Mouse (Mus musculus) heart, adult 2 months (tissue): ENCODE measurements around the gene Rab7. TPM values are rescaled to one million over a fixed set of nuclear protein-coding genes. Genes with fewer than 3 reads are reported as not detected.

Source experiments
- DNase-seq, 2 experiments: peaks; one replicate each; pipeline ENCODE4 v3.0.0; 2021
- H3K27ac ChIP-seq: fragments of 200-600 bp; 2 replicates; pipeline ENCODE4 v1.8.1; 2022
- H3K27me3 ChIP-seq: fragments of 200-500 bp; 2 replicates; pipeline ENCODE4 v1.6.1; 2012; ENCODE audit warnings: mild to moderate bottlenecking, low read length, inconsistent platforms, mixed read lengths; ENCODE audit not compliant: control insufficient read depth, insufficient read depth
- H3K36me3 ChIP-seq: fragments of 200-500 bp; 2 replicates; pipeline ENCODE4 v1.6.1; 2012; ENCODE audit warnings: low read length, inconsistent platforms; ENCODE audit not compliant: control insufficient read depth, insufficient read depth
- H3K4me1 ChIP-seq: fragments of 200-500 bp; 2 replicates; pipeline ENCODE4 v1.6.1; 2011; ENCODE audit warnings: low read length; ENCODE audit not compliant: control insufficient read depth, insufficient read depth
- H3K4me3 ChIP-seq: fragments of 200-600 bp; 2 replicates; pipeline ENCODE4 v1.8.1; 2022
- H3K79me2 ChIP-seq: fragments of 200-500 bp; replicated peaks from 2 replicates; pipeline ENCODE4 v1.6.1; 2012; ENCODE audit warnings: mild to moderate bottlenecking, inconsistent platforms, low read length, moderate library complexity, mixed read lengths; ENCODE audit not compliant: control insufficient read depth, insufficient read depth
- H3K9ac ChIP-seq: fragments of 200-500 bp; 2 replicates; pipeline ENCODE4 v1.6.1; 2012; ENCODE audit warnings: low read depth, mild to moderate bottlenecking, control low read depth, inconsistent platforms, low read length, mixed read lengths
- CTCF ChIP-seq: fragments of 200-600 bp; IDR thresholded peaks from 2 replicates; pipeline ENCODE4 v1.8.1; 2022; ENCODE audit warnings: antibody characterized with exemption, mild to moderate bottlenecking, moderate library complexity
- EP300 ChIP-seq: fragments of 200-500 bp; IDR thresholded peaks from 2 replicates; pipeline ENCODE4 v1.6.1; 2011; ENCODE audit warnings: low read depth, low read length, control low read depth; ENCODE audit not compliant: insufficient read depth
- POLR2A ChIP-seq: fragments of 200-500 bp; IDR thresholded peaks from 2 replicates; pipeline ENCODE4 v1.6.1; 2011; ENCODE audit warnings: mild to moderate bottlenecking, low read depth, low read length, control low read depth; ENCODE audit not compliant: insufficient read depth
- WGBS: fragments of 180-500 bp; shearing (Covaris S2); methylation state at CpG from one replicate; pipeline ENCODE4 v1.1.7; 2018; 5-methylcytosine and 5-hydroxymethylcytosine counted together
- intact Hi-C: fragments of 180-260 bp; cut with DNase I; formaldehyde crosslinking; loops from one replicate; pipeline ENCODE4 v1.15.1; 2025
- polyA plus RNA-seq: library from polyadenylated mRNA; depleted of rRNA; stranded (reverse); fragments of >200 nt; gene quantifications from 2 replicates; pipeline ENCODE4 v1.2.3, GENCODE M21; 2012
- total RNA-seq, 2 experiments: library from RNA; stranded (reverse); gene quantifications; 2 replicates each; pipeline ENCODE4 v1.2.3; 2021

Gene Rab7
- total and polyA plus RNA-seq, 3 experiments: 212 to 299 (median 271) TPM

DNA sequence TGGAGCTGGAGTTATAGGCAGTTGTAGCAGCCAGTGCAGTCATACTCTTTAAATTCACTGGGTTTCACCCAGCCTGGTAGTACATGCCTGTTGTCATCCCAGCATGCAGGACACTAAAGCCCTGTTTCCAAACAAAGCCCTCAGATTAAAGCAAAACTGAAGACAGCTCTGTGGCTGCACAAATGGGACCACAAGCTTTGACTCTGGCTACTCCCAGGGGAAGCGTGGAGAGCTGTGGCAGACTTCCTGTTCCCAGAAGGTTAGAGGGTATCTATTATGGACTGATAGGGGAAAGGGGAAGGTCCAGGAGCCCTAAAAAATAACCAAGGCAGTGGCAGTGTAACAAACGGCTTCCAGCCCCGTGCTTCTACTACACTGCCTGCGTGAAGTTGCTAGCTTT lies 49.6 kb downstream of the Rab7 start:
- TF ChIP-seq CTCF (no peak), EP300 (no peak), POLR2A (no peak)
- Histone ChIP-seq H3K36me3 (no peaks in the 10 kb centered on the region), H3K27ac (no peak overlapping the region), H3K4me1 (no peaks in the 10 kb centered on the region; the same call in 1 of the 2 replicates), H3K79me2 (no peaks in the 10 kb centered on the region), H3K27me3 (no peaks in the 10 kb centered on the region), H3K9ac (no peak overlapping the region), H3K4me3 (no peak overlapping the region)
- 40% methylated on average over 4 of the region's 4 CpGs for whole genome bisulfite sequencing
- no peak for DNase-seq
- intact Hi-C loops: loop anchor here (5.0 kb wide), 1 partner anchor 108 kb away; the partner anchor contains the start of gene Copg1

DNA sequence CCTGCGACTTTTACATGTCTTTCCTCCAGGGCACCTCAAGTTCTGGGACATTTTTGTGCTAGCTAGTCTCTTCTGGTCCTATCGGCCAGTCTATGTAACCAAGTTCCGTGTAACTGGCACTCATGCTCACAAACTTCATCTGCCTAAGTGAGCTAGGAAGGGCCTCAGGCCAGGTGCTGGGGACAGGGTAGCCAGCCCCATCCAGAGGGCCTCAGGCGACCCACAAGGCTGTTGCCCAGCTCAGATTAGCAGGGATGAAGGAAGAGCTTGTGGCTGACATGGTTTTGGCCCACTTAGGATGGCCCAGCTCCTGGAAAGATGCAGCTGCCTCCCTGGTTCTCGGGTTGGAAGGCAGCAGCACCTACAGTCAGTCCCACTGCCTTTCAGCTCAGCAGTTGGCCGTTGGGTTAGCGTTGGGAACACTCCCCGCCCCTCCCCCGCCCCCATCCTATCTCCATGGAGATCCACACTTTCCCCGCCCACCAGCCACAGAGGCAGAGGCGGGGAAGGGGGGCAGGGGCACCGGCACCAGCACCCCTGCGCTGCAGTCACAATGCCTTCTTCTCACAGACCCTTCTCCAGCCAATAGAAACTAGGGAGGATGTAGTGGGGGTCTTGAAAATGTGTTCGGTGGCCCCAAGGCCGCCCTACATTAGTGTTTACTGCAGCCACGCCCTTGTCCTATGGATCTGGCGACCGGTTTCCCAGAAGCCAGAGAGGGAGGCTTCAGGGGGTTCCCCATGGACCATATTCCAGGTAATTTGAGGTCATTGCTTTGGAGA lies 51.1 kb downstream of the Rab7 start:
- no peaks in the 10 kb centered on the region for H3K79me2 ChIP-seq
- H3K36me3 ChIP-seq: no peaks in the 10 kb centered on the region
- H3K4me3 ChIP-seq: no peak overlapping the region
- no peak overlapping the region for H3K27ac ChIP-seq
- intact Hi-C loops: no loop called here
- no peak overlapping the region for H3K9ac ChIP-seq
- no peak for DNase-seq
- H3K4me1 ChIP-seq: no peaks in the 10 kb centered on the region; the same call in 1 of the 2 replicates
- TF ChIP-seq POLR2A (no peak), EP300 (no peak), CTCF (no peak)
- WGBS: 30% methylated on average over 18 of the region's 18 CpGs
- no peaks in the 10 kb centered on the region for H3K27me3 ChIP-seq

- intact Hi-C loops: no loop called here
- DNase-seq: peak; percentile 56 to 67
Observed at GRCm38 (mm10) chr6:87992733-87993132, 52.3 kb downstream of the Rab7 start.

DNA sequence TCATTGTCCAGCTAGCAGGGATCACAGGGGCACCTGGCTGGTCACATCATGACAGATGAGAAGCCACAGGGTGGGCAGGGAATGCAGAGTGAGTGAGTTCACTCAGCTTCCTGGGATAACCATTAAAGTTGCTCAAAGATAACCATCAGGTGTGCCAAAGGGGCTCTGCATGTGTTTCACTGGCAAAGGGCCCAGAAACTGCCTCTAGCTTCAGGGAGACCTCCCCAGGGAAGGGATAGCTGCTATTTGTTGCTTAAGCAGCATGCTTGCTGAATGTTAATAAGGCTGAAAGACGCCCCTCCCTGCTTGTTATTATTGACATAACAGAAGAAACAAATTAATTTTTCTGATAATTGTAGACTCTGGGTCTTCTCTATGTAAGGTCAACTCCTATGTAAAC lies 53.2 kb downstream of the Rab7 start:
- Histone ChIP-seq H3K4me1 (no peaks in the 10 kb centered on the region; the same call in 1 of the 2 replicates), H3K36me3 (no peaks in the 10 kb centered on the region), H3K27me3 (no peaks in the 10 kb centered on the region), H3K27ac (no peak overlapping the region), H3K79me2 (no peaks in the 10 kb centered on the region), H3K4me3 (no peak overlapping the region), H3K9ac (no peak overlapping the region)
- WGBS: 86% methylated on average over 1 of the region's 1 CpGs
- intact Hi-C loops: no loop called here
- DNase-seq: no peak
- TF ChIP-seq CTCF: no peak
- TF ChIP-seq EP300: no peak
- no peak for TF ChIP-seq POLR2A

More at GRCm38 (mm10) chr6:87992733-87993132, 52.3 kb downstream of the Rab7 start:
- no peaks in the 10 kb centered on the region for H3K79me2 ChIP-seq
- WGBS: 48% methylated on average over 6 of the region's 6 CpGs
- no peaks in the 10 kb centered on the region; the same call in 1 of the 2 replicates for H3K4me1 ChIP-seq
- H3K27me3 ChIP-seq: no peaks in the 10 kb centered on the region
- no peak overlapping the region for H3K4me3 ChIP-seq
- TF ChIP-seq POLR2A (no peak), CTCF (no peak), EP300 (no peak)
- no peak overlapping the region for H3K27ac ChIP-seq
- H3K9ac ChIP-seq: no peak overlapping the region
- H3K36me3 ChIP-seq: no peaks in the 10 kb centered on the region

DNA sequence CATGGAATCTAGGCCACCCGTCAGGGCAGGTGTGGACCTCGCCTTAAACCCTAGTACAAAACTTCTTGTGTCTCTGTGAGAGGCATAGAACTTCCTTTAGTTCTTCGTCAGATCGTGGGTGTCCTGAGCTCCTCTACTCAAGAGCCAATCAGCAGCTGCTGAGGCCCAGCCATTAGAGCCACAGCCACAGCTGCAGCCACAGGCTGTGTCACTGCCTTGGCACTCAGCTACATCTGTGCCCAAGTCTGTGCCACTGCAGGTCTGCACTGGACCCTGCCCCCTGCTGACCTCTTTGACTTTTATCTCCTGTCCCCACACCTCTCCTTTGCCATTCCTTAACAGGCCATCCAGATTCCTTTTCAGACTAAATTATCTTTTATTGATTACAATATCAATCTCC lies 53.9 kb downstream of the Rab7 start:
- 78% methylated on average over 4 of the region's 4 CpGs for WGBS
- Histone ChIP-seq H3K4me1 (no peaks in the 10 kb centered on the region; the same call in 1 of the 2 replicates), H3K36me3 (no peaks in the 10 kb centered on the region), H3K9ac (no peak overlapping the region), H3K27ac (no peak overlapping the region), H3K4me3 (no peak overlapping the region), H3K79me2 (no peaks in the 10 kb centered on the region), H3K27me3 (no peaks in the 10 kb centered on the region)
- intact Hi-C loops: no loop called here
- TF ChIP-seq CTCF (no peak), POLR2A (no peak), EP300 (no peak)
- no peak for DNase-seq

DNA sequence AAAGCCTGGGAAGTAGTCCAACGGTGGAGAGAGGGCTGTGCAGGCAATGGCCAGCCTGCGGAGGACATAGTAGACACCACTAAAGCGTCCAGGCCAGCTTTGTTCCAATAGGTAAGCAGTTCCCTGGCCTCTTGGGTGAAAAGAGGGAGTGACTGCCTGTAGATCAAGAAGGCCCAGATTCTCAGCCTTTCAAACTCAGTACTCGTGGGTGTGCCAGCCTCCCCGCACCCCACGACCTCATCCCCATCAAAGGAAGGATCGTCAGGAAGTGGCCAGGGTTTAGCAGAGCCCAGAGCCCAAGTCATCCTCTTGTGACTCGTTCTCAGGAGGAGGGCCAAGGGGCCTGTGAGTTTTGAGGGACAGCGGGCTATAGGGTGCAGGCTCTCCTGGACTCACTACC lies 62.6 kb downstream of the Rab7 start:
- no peak for DNase-seq
- no peak overlapping the region for H3K4me3 ChIP-seq
- no peaks in the 10 kb centered on the region for H3K4me1 ChIP-seq
- H3K27ac ChIP-seq: no peak overlapping the region
- intact Hi-C loops: no loop called here
- TF ChIP-seq EP300 (no peak), CTCF (no peak), POLR2A (no peak)
- no peaks in the 10 kb centered on the region for H3K36me3 ChIP-seq
- 76% methylated on average over 9 of the region's 9 CpGs for WGBS
- H3K27me3 ChIP-seq: peaks cover 2% of the 10 kb centered on the region; the same call in 1 of the 2 replicates
- no peak overlapping the region for H3K9ac ChIP-seq
- no peaks in the 10 kb centered on the region for H3K79me2 ChIP-seq
